Mouse (Mus musculus) liver, postnatal 0 days (tissue): ENCODE measurements around the gene Arhgap23. TPM values are rescaled to one million over a fixed set of nuclear protein-coding genes. Genes with fewer than 3 reads are reported as not detected.

ENCODE experiments used
- ATAC-seq: fragments of 200-750 bp; cut with Nextera tagmentation; 2 replicates; pipeline ENCODE4 v1.8.0; 2017; ENCODE audit warnings: mild to moderate bottlenecking, moderate library complexity
- DNase-seq: peaks from one replicate; pipeline ENCODE4 v3.0.0-alpha.2; 2016
- H3K27ac ChIP-seq: fragments of 300-500 bp; sonication (generic); 2 replicates; pipeline ENCODE4 v1.5.1; 2014; ENCODE audit warnings: antibody characterized with exemption, moderate library complexity, mild to moderate bottlenecking, low read depth
- H3K27me3 ChIP-seq: fragments of 300-500 bp; sonication (generic); 2 replicates; pipeline ENCODE4 v1.6.1; 2014; ENCODE audit warnings: low read length, control low read depth, mixed read lengths; ENCODE audit not compliant: insufficient read depth
- H3K36me3 ChIP-seq: fragments of 300-500 bp; sonication (generic); replicated peaks from 2 replicates; pipeline ENCODE4 v1.6.1; 2014; ENCODE audit warnings: mild to moderate bottlenecking, control low read depth, low read length, moderate library complexity, mixed read lengths; ENCODE audit not compliant: insufficient read depth
- H3K4me1 ChIP-seq: fragments of 300-500 bp; sonication (generic); 2 replicates; pipeline ENCODE4 v1.6.1; 2014; ENCODE audit warnings: antibody characterized with exemption, mild to moderate bottlenecking, control low read depth; ENCODE audit not compliant: insufficient read depth
- H3K4me2 ChIP-seq: fragments of 300-500 bp; sonication (generic); 2 replicates; pipeline ENCODE4 v1.6.1; 2014; ENCODE audit warnings: low read depth, mild to moderate bottlenecking, low read length, moderate library complexity, mixed read lengths
- H3K4me3 ChIP-seq: fragments of 300-500 bp; sonication (generic); 2 replicates; pipeline ENCODE4 v1.5.1; 2014; ENCODE audit warnings: low read depth, low read length
- H3K9ac ChIP-seq: fragments of 300-500 bp; sonication (generic); replicated peaks from 2 replicates; pipeline ENCODE4 v1.6.1; 2014; ENCODE audit warnings: mild to moderate bottlenecking, moderate library complexity
- H3K9me3 ChIP-seq: fragments of 300-500 bp; sonication (generic); 2 replicates; pipeline ENCODE4 v1.6.1; 2016; ENCODE audit warnings: mild to moderate bottlenecking, control low read depth, low read length, mixed read lengths
- CTCF ChIP-seq: sonication (generic); IDR thresholded peaks from 2 replicates; pipeline ENCODE4 v1.5.1; 2016; ENCODE audit warnings: antibody characterized with exemption, low read depth
- EP300 ChIP-seq: IDR thresholded peaks from 2 replicates; pipeline ENCODE4 v1.6.1; 2016; ENCODE audit warnings: antibody characterized with exemption, low read depth, mild to moderate bottlenecking
- WGBS: fragments of 180-500 bp; shearing (Covaris S2); extraction: QIAGEN DNeasy Blood & Tissue Kit; methylation state at CpG from one replicate; pipeline ENCODE4 v1.1.7; 2014; ENCODE audit not compliant: insufficient replicate concordance; 5-methylcytosine and 5-hydroxymethylcytosine counted together
- polyA plus RNA-seq: library from polyadenylated mRNA; unstranded; fragments of >200 nt; fragmentation: Nextera tagmentation; extraction: Ambion mirVana; gene quantifications from 2 replicates; pipeline ENCODE4 v1.2.1, GENCODE M21; 2015

Arhgap23 gene
- polyA plus RNA-seq, 1 experiment from 2014 or later, result 5.7 TPM

DNA sequence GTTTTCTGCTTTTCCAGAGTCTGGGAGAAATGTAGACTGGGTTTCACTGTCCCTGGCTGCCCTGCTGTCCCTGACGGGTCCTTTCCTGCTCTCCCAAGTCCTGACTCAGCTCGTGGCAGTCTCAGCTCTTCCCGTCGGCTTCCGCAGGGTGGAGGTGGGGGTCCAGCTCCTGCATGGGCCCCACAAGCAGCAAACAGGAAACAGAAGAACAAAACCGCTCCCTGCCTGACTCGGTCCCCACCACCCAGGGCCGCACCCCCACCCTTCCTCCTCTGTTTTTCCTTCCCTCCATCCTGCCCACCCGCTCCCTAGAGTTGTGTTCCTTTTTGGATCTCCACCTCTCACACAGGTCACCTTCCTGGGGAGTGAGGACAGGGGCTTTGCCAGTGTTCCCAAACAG lies 23.5 kb downstream of the Arhgap23 start:
- DNase-seq (peak; percentile 39), ATAC-seq (no peak)
- Histone ChIP-seq H3K27ac (peak overlapping the region; percentile 85), H3K36me3 (peaks cover 5% of the 10 kb centered on the region), H3K4me3 (no peak overlapping the region), H3K9me3 (no peaks in the 10 kb centered on the region), H3K9ac (no peak overlapping the region), H3K27me3 (no peaks in the 10 kb centered on the region), H3K4me1 (peaks cover 71% of the 10 kb centered on the region), H3K4me2 (peak overlapping the region; percentile 68)
- 36% methylated on average over 9 of the region's 9 CpGs for WGBS
- no peak for TF ChIP-seq EP300
- no peak for TF ChIP-seq CTCF

DNA sequence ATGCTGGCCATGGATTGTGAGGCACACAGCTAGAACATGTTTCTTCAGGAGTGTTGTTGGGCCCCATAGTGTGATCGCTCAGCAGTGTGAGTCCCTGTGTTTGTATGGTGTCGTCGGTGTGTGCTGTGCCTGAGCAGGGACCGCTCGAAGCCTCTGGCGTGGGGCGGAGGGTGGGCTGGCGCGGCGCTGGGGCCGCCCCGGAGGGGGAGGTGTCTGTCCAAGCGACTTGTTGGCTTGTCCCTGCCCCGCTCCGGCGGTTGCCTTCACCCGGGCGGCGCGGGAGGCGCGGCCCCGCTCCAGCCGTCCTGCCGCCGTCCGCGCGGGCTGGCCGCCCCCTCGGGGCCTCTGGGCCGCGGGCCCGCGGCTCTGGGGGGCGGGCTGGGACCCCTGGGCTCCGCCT lies 24.6 kb downstream of the Arhgap23 start:
- no peak for TF ChIP-seq CTCF
- no peak for TF ChIP-seq EP300
- H3K27me3 ChIP-seq, result no peaks in the 10 kb centered on the region
- H3K4me2 ChIP-seq, result peak overlapping the region; percentile 68
- ATAC-seq (peak; percentile 50), DNase-seq (peak; percentile 88)
- H3K36me3 ChIP-seq, result peaks cover 16% of the 10 kb centered on the region
- no peaks in the 10 kb centered on the region for H3K9me3 ChIP-seq
- peak overlapping the region; percentile 71 for H3K9ac ChIP-seq
- peak overlapping the region; percentile 59 for H3K4me3 ChIP-seq
- peaks cover 74% of the 10 kb centered on the region for H3K4me1 ChIP-seq
- H3K27ac ChIP-seq, result peak overlapping the region; percentile 85
- WGBS, result 1% methylated on average over 31 of the region's 37 CpGs

DNA sequence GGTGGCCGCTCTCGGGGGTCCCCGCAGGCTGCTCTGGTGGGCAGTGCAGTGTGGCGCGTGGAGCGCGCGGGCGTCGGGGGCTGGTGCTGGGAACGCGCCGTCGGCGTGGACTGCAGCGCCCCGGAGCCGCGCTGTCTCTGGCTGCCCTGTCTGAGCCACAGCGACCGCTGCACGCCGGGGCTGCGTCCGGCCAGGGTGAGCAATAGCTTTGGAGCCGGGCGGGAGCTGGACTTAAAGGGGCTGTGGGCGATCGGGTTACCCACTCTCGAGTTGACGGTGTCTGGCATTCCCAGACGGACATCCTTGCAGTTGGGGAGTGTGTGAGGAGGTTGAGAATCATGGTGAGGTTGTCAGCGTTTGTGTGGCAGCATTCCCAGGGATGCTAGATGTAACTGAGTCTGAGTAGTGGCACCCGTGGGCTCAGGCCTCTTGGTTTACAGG lies 25.1 kb downstream of the Arhgap23 start:
- Histone ChIP-seq H3K4me1 (peaks cover 76% of the 10 kb centered on the region), H3K27me3 (no peaks in the 10 kb centered on the region), H3K9ac (peak overlapping the region; percentile 71), H3K4me2 (peak overlapping the region; percentile 68), H3K36me3 (peaks cover 21% of the 10 kb centered on the region), H3K9me3 (no peaks in the 10 kb centered on the region), H3K4me3 (peak overlapping the region; percentile 59), H3K27ac (peak overlapping the region; percentile 85)
- 3% methylated on average over 27 of the region's 34 CpGs for WGBS
- TF ChIP-seq CTCF (no peak), EP300 (no peak)
- DNase-seq (peak; percentile 55), ATAC-seq (peak; percentile 35)

DNA sequence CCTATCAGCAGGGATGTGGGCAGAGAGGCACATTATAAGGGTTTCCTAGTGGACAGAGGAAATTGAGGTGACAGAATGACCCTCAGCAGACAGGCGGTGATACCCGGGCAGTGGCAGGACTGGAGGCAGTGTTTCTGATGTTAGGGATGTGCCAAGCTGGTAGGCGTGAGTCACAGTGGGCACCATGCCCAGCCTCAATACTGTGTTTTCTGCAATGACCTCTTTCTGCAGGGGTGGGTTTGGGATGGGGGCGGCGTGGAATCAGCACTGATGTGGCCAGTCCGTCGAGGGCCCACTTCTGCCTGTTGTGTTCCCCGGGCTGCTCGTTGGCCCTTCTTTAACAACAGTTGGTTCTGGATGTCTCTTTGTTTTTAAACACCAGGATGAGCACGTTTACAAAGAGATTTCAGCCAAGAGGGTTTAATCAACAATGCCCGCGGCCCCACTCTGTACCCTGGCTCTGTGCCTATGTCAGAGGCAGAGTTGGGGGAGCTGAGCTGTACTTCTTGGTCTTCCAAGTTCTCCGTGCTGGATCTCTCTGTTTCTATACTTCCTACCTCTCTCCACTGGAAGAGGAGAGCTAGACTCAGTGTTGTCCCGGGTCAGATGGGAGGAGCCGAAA lies 25.8 kb downstream of the Arhgap23 start:
- peak; percentile 53 for DNase-seq
- peak overlapping the region; percentile 59 for H3K4me3 ChIP-seq
- peak overlapping the region; percentile 68 for H3K4me2 ChIP-seq
- no peaks in the 10 kb centered on the region for H3K27me3 ChIP-seq
- ATAC-seq, result no peak
- H3K9ac ChIP-seq, result peak overlapping the region; percentile 71
- peaks cover 76% of the 10 kb centered on the region for H3K4me1 ChIP-seq
- no peaks in the 10 kb centered on the region for H3K9me3 ChIP-seq
- WGBS, result 37% methylated on average over 15 of the region's 15 CpGs
- TF ChIP-seq CTCF (no peak), EP300 (no peak)
- peaks cover 26% of the 10 kb centered on the region for H3K36me3 ChIP-seq
- peak overlapping the region; percentile 85 for H3K27ac ChIP-seq

DNA sequence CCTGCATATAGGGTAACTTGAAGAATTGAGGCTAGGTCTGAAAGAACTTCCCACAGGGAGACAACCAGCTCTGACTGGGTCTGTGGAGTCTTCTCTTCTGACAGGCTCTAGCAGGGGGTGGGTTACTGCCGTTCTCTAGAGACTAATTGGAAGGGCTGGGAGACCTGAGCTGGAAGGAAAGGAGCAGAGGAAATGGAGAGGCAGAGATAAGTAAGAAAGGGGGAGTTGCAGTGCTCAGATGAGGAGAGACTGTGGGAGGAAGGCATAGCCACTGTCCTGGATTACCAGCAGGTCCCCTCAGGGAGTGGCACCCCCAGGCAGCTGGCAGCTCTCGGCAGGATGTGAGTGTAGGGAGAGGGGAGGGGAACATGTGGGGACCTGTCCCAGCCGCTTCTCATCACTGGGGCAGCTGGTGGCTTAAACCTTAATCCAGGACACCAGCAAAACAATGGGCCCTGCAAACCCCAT lies 26.4 kb downstream of the Arhgap23 start:
- H3K4me1 ChIP-seq, result peaks cover 76% of the 10 kb centered on the region
- no peaks in the 10 kb centered on the region for H3K9me3 ChIP-seq
- peak overlapping the region; percentile 59 for H3K4me3 ChIP-seq
- DNase-seq (peak; percentile 48), ATAC-seq (no peak)
- H3K9ac ChIP-seq, result peak overlapping the region; percentile 71
- H3K4me2 ChIP-seq, result peak overlapping the region; percentile 68
- 0 out of 2 replicates have a peak, but pooled peaks have one; percentile 9 for TF ChIP-seq EP300
- no peak for TF ChIP-seq CTCF
- H3K36me3 ChIP-seq, result peaks cover 31% of the 10 kb centered on the region
- H3K27ac ChIP-seq, result peak overlapping the region; percentile 85
- WGBS, result 34% methylated on average over 3 of the region's 3 CpGs
- no peaks in the 10 kb centered on the region for H3K27me3 ChIP-seq

DNA sequence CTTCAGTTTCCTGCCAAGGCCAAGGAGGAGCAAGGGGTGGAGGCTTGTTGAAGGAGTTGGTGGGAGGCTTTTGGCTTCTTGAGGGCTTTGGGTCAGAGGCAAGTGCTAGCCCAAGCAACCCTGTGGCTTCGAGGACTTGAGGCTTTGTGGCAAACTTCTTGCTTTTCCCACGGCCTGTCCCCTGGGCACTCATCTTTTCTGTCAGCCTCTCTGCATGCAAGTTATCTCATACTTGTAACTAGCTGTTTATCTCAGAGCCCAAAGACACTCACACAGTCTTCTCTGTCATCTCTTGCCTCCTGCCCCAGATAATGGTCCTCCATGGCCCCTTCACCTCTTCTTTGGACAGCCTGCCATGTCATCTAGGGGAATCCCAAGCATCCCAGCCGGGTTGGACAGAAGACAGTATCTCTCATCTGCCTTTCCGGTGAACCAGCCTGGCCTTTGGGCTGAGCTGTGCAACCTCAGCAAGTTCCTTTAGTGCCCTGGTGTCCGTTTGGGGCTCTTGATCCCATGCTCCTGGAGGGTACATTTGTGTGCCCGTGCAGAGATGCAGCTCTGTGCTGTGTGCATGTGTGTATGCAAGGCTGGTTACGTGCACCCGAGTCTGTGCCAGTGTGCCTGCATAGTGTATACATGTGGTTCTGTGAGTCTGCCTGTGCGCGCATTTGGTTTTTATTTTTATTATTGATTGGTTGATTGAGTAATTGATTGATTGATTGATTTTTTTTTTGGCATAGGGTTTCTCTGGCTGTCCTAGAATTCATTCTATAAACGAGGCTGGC lies 27.8 kb downstream of the Arhgap23 start:
- H3K9me3 ChIP-seq, result no peaks in the 10 kb centered on the region
- ATAC-seq (no peak), DNase-seq (peak; percentile 31)
- H3K4me3 ChIP-seq, result peak overlapping the region; percentile 59
- peaks cover 71% of the 10 kb centered on the region for H3K4me1 ChIP-seq
- peak overlapping the region; percentile 71 for H3K9ac ChIP-seq
- peak overlapping the region; percentile 85 for H3K27ac ChIP-seq
- no peak for TF ChIP-seq CTCF
- peak; percentile 80 for TF ChIP-seq EP300
- 58% methylated on average over 11 of the region's 11 CpGs for WGBS
- H3K27me3 ChIP-seq, result no peaks in the 10 kb centered on the region
- H3K36me3 ChIP-seq, result peaks cover 44% of the 10 kb centered on the region
- H3K4me2 ChIP-seq, result peak overlapping the region; percentile 68
